Mouse (Mus musculus) ES-Bruce4 (cell line): Measurements from ENCODE around the gene Ino80. TPM values are rescaled to one million over a fixed set of nuclear protein-coding genes. Genes with fewer than 3 reads are reported as not detected.

Experiments
- H3K27ac ChIP-seq: 2 replicates; pipeline ENCODE4 v1.5.1; 2012; ENCODE audit warnings: low read length, inconsistent platforms; ENCODE audit not compliant: insufficient read depth
- H3K27me3 ChIP-seq: 2 replicates; pipeline ENCODE4 v1.6.1; 2012; ENCODE audit warnings: mild to moderate bottlenecking, low read length, inconsistent platforms; ENCODE audit not compliant: control insufficient read depth, poor library complexity, insufficient read depth, severe bottlenecking
- H3K36me3 ChIP-seq: 2 replicates; pipeline ENCODE4 v1.6.1; 2012; ENCODE audit warnings: inconsistent platforms, mild to moderate bottlenecking, low read length, moderate library complexity; ENCODE audit not compliant: control insufficient read depth, poor library complexity, insufficient read depth, severe bottlenecking
- H3K4me1 ChIP-seq: one replicate; pipeline ENCODE4 v1.8.1; 2011; ENCODE audit warnings: low read length; ENCODE audit not compliant: control insufficient read depth, insufficient read depth
- H3K4me3 ChIP-seq: 2 replicates; pipeline ENCODE4 v1.5.1; 2011; ENCODE audit warnings: low read depth, mild to moderate bottlenecking, low read length
- H3K9ac ChIP-seq: 2 replicates; pipeline ENCODE4 v1.6.1; 2012; ENCODE audit warnings: low read depth, mild to moderate bottlenecking, inconsistent platforms; ENCODE audit not compliant: poor library complexity, severe bottlenecking
- H3K9me3 ChIP-seq: replicated peaks from 2 replicates; pipeline ENCODE4 v1.6.1; 2012; ENCODE audit warnings: mild to moderate bottlenecking, low read length, inconsistent platforms; ENCODE audit not compliant: control insufficient read depth, poor library complexity, insufficient read depth, severe bottlenecking
- CTCF ChIP-seq: IDR thresholded peaks from one replicate; pipeline ENCODE4 v1.8.1; 2011; ENCODE audit warnings: low read depth, low read length
- EP300 ChIP-seq: IDR thresholded peaks from 2 replicates; pipeline ENCODE4 v1.6.1; 2011; ENCODE audit warnings: low read depth, low read length; ENCODE audit not compliant: insufficient read depth
- POLR2A ChIP-seq: IDR thresholded peaks from one replicate; pipeline ENCODE4 v1.8.1; 2011; ENCODE audit warnings: low read length; ENCODE audit not compliant: insufficient read depth
- polyA plus RNA-seq: library from polyadenylated mRNA; stranded (reverse); fragments of >200 nt; gene quantifications from 2 replicates; pipeline ENCODE4 v1.2.4, GENCODE M21; 2011; ENCODE audit warnings: low read depth; ENCODE audit not compliant: missing spikeins, insufficient read depth, insufficient read length

Ino80 gene
- polyA plus RNA-seq, 1 experiment, result 27.8 TPM

DNA sequence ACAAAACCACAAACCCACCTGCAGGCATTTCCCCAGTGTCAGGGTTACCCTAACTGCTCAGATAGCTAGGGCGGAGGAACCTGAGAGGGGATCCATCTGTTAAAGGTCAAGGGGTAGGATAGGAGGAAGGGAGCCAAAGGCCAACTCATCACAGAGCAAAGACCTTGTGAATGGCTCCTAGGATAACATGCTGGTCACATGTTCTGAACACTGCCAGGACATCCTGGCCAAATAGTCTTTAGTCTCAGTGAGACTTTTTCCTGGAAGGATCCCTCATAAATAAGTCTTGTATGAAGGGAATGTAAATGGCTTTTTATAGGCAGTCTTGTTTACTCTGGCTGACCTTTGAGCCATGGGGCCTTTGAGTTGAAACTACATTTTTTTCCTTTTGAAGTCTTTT, 78.8 kb downstream of the Ino80 start:
- TF ChIP-seq EP300 (no peak), CTCF (no peak), POLR2A (no peak)
- Histone ChIP-seq H3K9me3 (no peaks in the 10 kb centered on the region), H3K27me3 (no peaks in the 10 kb centered on the region), H3K27ac (no peak overlapping the region), H3K4me1 (no peaks in the 10 kb centered on the region), H3K36me3 (peaks cover 8% of the 10 kb centered on the region), H3K9ac (no peak overlapping the region), H3K4me3 (no peak overlapping the region)

- peaks cover 8% of the 10 kb centered on the region for H3K36me3 ChIP-seq
Observed at GRCm38 (mm10) chr2:119398252-119398651, 79.2 kb downstream of the Ino80 start.

GRCm38 (mm10) chr2:119389992-119390391, 87.5 kb downstream of the Ino80 start:
- Histone ChIP-seq H3K4me1 (no peaks in the 10 kb centered on the region), H3K9me3 (no peaks in the 10 kb centered on the region), H3K27ac (no peak overlapping the region), H3K36me3 (peaks cover 13% of the 10 kb centered on the region), H3K27me3 (no peaks in the 10 kb centered on the region), H3K4me3 (no peak overlapping the region), H3K9ac (no peak overlapping the region)
- no peak for TF ChIP-seq CTCF
- TF ChIP-seq POLR2A, result no peak
- no peak for TF ChIP-seq EP300

More at GRCm38 (mm10) chr2:119398252-119398651, 79.2 kb downstream of the Ino80 start:
- no peaks in the 10 kb centered on the region for H3K9me3 ChIP-seq
- no peaks in the 10 kb centered on the region for H3K27me3 ChIP-seq
- no peak overlapping the region for H3K9ac ChIP-seq
- no peak for TF ChIP-seq EP300
- TF ChIP-seq CTCF, result no peak
- TF ChIP-seq POLR2A, result no peak
- no peaks in the 10 kb centered on the region for H3K4me1 ChIP-seq
- H3K4me3 ChIP-seq, result no peak overlapping the region
- no peak overlapping the region for H3K27ac ChIP-seq

- peaks cover 18% of the 10 kb centered on the region for H3K36me3 ChIP-seq
- H3K9me3 ChIP-seq, result no peaks in the 10 kb centered on the region
- no peak overlapping the region for H3K27ac ChIP-seq
- H3K9ac ChIP-seq, result no peak overlapping the region
- no peaks in the 10 kb centered on the region for H3K4me1 ChIP-seq
- TF ChIP-seq CTCF (no peak), EP300 (no peak), POLR2A (no peak)
- H3K27me3 ChIP-seq, result no peaks in the 10 kb centered on the region
- H3K4me3 ChIP-seq, result no peak overlapping the region
Observed at GRCm38 (mm10) chr2:119388266-119388665, 89.2 kb downstream of the Ino80 start.

- no peak for TF ChIP-seq EP300
- no peak for TF ChIP-seq POLR2A
- TF ChIP-seq CTCF, result no peak
- Histone ChIP-seq H3K9me3 (no peaks in the 10 kb centered on the region), H3K9ac (no peak overlapping the region), H3K27ac (no peak overlapping the region), H3K36me3 (peaks cover 57% of the 10 kb centered on the region), H3K4me1 (no peaks in the 10 kb centered on the region), H3K4me3 (no peak overlapping the region), H3K27me3 (no peaks in the 10 kb centered on the region)
Observed at GRCm38 (mm10) chr2:119379455-119379854, 98.0 kb downstream of the Ino80 start.

DNA sequence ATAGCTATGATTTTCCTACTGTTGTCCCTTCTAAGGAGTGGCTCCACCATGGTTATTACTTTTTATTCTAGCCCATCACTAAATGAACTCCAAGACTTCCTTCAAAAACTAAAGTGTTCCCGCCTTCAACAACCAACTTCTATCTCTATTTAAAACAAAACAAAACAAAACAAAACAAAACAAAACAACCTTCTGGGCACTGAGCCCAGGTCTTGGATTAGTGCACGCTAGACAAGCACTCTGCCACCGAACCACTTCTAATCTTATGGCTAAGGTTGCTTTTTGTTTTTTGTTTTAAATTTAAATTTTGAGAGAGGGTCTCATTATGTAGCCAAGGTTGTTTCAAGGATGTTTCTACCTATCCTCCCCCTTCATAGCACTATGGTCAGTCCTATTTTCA, 99.7 kb downstream of the Ino80 start:
- H3K36me3 ChIP-seq, result peaks cover 50% of the 10 kb centered on the region
- no peak overlapping the region for H3K4me3 ChIP-seq
- H3K27me3 ChIP-seq, result no peaks in the 10 kb centered on the region
- TF ChIP-seq EP300, result no peak
- TF ChIP-seq POLR2A, result no peak
- no peak for TF ChIP-seq CTCF
- no peaks in the 10 kb centered on the region for H3K9me3 ChIP-seq
- H3K4me1 ChIP-seq, result no peaks in the 10 kb centered on the region
- no peak overlapping the region for H3K27ac ChIP-seq
- no peak overlapping the region for H3K9ac ChIP-seq
